Mouse (Mus musculus): ENCODE data around the gene Kifap3. TPM values are rescaled to one million over a fixed set of nuclear protein-coding genes. Genes with fewer than 3 reads are reported as not detected.

Kifap3 gene
- total and polyA plus RNA-seq, 3 experiments, result 6.5 to 21.3 (median 19.2) TPM

DNA sequence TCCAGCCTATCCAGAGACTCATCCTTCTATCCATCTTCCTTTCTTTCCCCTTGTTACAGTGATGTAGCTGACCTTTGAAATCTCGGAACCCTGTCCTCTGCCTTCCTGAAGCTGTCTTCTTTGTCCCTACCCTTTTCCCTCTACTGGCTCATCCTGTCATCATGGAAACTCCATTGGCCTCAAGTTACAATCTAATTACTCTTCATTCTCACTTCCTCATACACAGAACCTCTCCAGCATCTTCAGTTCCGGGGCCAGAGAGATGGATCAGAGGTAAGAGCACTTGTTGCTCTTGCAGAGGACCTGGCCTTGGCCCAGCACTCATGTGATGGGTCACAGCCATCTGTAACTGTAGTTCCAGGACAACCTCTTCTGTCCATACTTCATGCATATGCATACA, 120.8 kb downstream of the Kifap3 start:
- TF ChIP-seq POLR2A (IDR thresholded peaks at IDR 0.05; ENCODE audit: insufficient read depth, low read depth, low read length), result no peak
- TF ChIP-seq CTCF (IDR thresholded peaks at IDR 0.05), result no peak
- no peak for TF ChIP-seq EP300 (IDR thresholded peaks at IDR 0.05; ENCODE audit: insufficient read depth, low read depth, low read length)
- no peaks in the 10 kb centered on the region for H3K27me3 ChIP-seq (ENCODE audit: control insufficient read depth, insufficient read depth, low read length)
- 92% methylated on average over 2 of the region's 2 CpGs for WGBS
- H3K4me1 ChIP-seq (ENCODE audit: control insufficient read depth, insufficient read depth, low read length), result no peaks in the 10 kb centered on the region; the same call in none of the 2 replicates
- no peak overlapping the region for H3K27ac ChIP-seq
- H3K4me3 ChIP-seq, result no peak overlapping the region
- DNase-seq, result no peak
- H3K9ac ChIP-seq (ENCODE audit: low read depth, low read length), result no peak overlapping the region
- intact Hi-C loops (cut with DNase I), result no loop called here
- no peaks in the 10 kb centered on the region for H3K36me3 ChIP-seq (ENCODE audit: control insufficient read depth, insufficient read depth, low read length)
- H3K79me2 ChIP-seq (replicated peaks; ENCODE audit: control insufficient read depth, insufficient read depth, low read length), result no peaks in the 10 kb centered on the region

DNA sequence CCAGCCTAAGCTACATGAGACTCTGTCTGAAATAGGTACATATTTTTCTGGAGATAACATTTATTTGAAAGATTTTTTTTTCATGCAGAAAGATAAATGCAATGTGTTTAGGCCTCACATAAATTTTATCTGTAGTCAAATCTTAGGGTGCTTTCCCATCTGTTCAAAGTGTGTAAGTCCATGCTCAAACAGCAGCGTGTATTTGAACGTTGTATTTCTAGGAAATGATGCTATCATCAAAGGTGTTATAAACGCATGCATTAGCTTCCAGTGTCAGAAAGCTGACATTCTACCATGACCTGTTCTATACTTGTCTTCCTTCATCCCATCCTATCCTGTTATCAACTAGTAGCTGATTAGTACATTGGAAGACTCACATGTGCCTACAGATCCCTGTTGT, 124.0 kb downstream of the Kifap3 start:
- Histone ChIP-seq H3K27me3 (ENCODE audit: control insufficient read depth, insufficient read depth, low read length) (no peaks in the 10 kb centered on the region), H3K9ac (ENCODE audit: low read depth, low read length) (no peak overlapping the region), H3K27ac (no peak overlapping the region), H3K79me2 (replicated peaks; ENCODE audit: control insufficient read depth, insufficient read depth, low read length) (no peaks in the 10 kb centered on the region), H3K4me3 (no peak overlapping the region), H3K4me1 (ENCODE audit: control insufficient read depth, insufficient read depth, low read length) (no peaks in the 10 kb centered on the region), H3K36me3 (ENCODE audit: control insufficient read depth, insufficient read depth, low read length) (no peaks in the 10 kb centered on the region)
- TF ChIP-seq EP300 (IDR thresholded peaks at IDR 0.05; ENCODE audit: insufficient read depth, low read depth, low read length) (no peak), POLR2A (IDR thresholded peaks at IDR 0.05; ENCODE audit: insufficient read depth, low read depth, low read length) (no peak), CTCF (IDR thresholded peaks at IDR 0.05) (no peak)
- DNase-seq, result no peak
- WGBS, result 84% methylated on average over 3 of the region's 3 CpGs
- intact Hi-C loops (cut with DNase I), result no loop called here

DNA sequence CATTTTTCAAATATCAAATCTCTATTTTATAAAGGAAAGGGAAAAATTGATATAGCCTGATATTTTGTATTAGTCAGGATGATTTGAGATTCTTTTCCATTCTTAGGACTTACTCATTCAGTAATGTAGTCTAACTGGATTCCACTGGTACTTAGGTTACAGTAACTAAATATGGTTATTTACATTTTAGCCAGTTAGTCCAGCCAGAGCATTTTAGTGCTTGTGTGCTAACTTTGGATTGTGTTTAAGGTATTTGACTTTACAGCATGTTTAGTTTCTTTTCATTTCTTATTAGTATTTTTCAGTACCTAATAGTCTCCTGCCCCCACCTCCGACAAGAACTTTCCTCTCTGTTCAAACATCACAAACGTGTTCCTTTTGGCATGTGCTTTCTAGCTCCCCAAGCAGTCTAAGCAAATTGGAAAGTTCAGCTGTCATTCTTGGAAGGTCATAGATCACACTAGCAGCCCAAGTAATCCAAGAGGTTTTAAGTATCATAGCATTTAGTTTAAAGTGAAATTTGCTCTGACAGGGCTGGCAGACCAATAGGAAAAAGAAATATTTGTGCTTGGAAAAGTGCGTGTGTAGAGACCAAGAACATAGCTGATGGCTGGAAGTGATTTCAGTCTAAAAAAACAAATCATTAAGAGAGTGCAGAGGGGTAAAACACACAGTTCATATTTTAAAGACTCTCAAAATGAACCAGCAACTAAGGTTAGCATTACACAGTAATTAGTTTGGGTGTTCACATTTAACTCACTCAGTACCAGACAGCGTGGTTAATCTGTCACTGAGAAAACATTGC, 127.8 kb downstream of the Kifap3 start:
- no peak for DNase-seq
- H3K4me3 ChIP-seq, result no peak overlapping the region
- H3K27me3 ChIP-seq (ENCODE audit: control insufficient read depth, insufficient read depth, low read length), result no peaks in the 10 kb centered on the region
- intact Hi-C loops (cut with DNase I), result no loop called here
- H3K9ac ChIP-seq (ENCODE audit: low read depth, low read length), result no peak overlapping the region
- no peaks in the 10 kb centered on the region for H3K79me2 ChIP-seq (replicated peaks; ENCODE audit: control insufficient read depth, insufficient read depth, low read length)
- no peak overlapping the region for H3K27ac ChIP-seq
- H3K36me3 ChIP-seq (ENCODE audit: control insufficient read depth, insufficient read depth, low read length), result no peaks in the 10 kb centered on the region
- no peaks in the 10 kb centered on the region for H3K4me1 ChIP-seq (ENCODE audit: control insufficient read depth, insufficient read depth, low read length)
- TF ChIP-seq POLR2A (IDR thresholded peaks at IDR 0.05; ENCODE audit: insufficient read depth, low read depth, low read length) (no peak), EP300 (IDR thresholded peaks at IDR 0.05; ENCODE audit: insufficient read depth, low read depth, low read length) (no peak), CTCF (IDR thresholded peaks at IDR 0.05) (no peak)
- 71% methylated on average over 4 of the region's 4 CpGs for WGBS

DNA sequence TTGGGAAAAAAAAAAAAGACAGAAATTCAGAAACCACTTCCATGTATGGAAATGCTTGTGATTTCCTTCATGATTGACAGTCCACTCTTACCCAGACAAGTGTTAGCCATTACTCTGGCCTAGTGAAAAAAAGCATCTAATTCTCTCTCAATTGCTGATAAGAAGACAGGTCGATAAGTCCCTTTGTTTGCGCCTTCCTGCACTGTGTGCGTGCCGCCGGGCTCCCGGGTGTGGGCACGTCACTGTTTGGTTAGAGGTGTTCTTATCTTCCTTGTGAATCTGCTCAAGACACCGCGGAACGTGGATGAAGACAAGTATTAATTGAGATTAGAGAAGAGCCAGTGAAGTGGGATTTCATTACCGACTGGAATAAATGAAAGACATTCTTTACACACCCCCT, 129.0 kb downstream of the Kifap3 start:
- no peak for DNase-seq
- Histone ChIP-seq H3K27me3 (ENCODE audit: control insufficient read depth, insufficient read depth, low read length) (no peaks in the 10 kb centered on the region), H3K4me1 (ENCODE audit: control insufficient read depth, insufficient read depth, low read length) (no peaks in the 10 kb centered on the region), H3K27ac (no peak overlapping the region), H3K4me3 (no peak overlapping the region), H3K36me3 (ENCODE audit: control insufficient read depth, insufficient read depth, low read length) (no peaks in the 10 kb centered on the region), H3K79me2 (replicated peaks; ENCODE audit: control insufficient read depth, insufficient read depth, low read length) (no peaks in the 10 kb centered on the region), H3K9ac (ENCODE audit: low read depth, low read length) (no peak overlapping the region)
- TF ChIP-seq CTCF (IDR thresholded peaks at IDR 0.05) (no peak), POLR2A (IDR thresholded peaks at IDR 0.05; ENCODE audit: insufficient read depth, low read depth, low read length) (no peak), EP300 (IDR thresholded peaks at IDR 0.05; ENCODE audit: insufficient read depth, low read depth, low read length) (no peak)
- intact Hi-C loops (cut with DNase I), result loop anchor here (2.0 kb wide), 1 partner anchor 758 kb away; no protein-coding TSS in a partner anchor
- 36% methylated on average over 11 of the region's 11 CpGs for WGBS

DNA sequence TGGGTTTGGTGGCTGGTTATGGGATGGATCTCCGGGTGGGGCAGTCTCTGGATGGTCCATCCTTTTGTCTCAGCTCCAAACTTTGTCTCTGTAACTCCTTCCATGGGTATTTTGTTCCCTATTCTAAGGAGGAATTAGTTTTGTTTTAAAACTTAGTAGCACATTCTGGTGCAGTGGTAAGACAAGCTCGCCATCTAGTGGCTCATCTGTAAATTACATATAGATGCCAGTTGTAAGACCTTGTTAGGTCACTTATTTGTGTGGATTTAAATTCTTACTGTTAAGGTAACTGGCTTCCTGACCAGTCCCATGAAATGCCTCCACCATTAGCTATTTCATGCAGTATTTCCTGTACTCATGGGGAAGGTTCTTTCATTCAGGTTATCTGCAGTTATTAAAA, 131.0 kb downstream of the Kifap3 start:
- WGBS, result 8% methylated on average over 2 of the region's 2 CpGs
- H3K4me1 ChIP-seq (ENCODE audit: control insufficient read depth, insufficient read depth, low read length), result no peaks in the 10 kb centered on the region
- no peak for DNase-seq

DNA sequence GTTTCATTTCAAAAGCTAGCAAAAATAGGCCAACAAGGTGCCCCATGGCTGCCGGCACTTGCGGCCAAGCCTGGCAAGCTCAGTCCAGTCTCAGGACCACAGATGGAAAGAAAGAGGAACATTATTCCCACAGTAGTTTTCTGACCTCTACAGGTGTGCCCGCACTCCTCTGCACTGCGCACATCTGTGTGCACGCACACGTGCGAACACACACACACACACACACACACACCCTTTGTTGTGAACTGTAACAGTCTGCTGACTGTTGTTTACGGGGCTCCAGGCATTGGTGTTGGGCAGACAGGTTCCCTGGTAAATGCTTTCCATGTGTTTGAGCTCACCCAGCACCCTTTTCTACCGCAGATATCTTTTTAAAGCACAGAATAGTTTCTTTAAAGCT, 131.4 kb downstream of the Kifap3 start:
- 94% methylated on average over 9 of the region's 9 CpGs for WGBS
- intact Hi-C loops (cut with DNase I), result loop anchor here (2.0 kb wide), 1 partner anchor 76 kb away; no protein-coding TSS in a partner anchor
- H3K36me3 ChIP-seq (ENCODE audit: control insufficient read depth, insufficient read depth, low read length), result no peaks in the 10 kb centered on the region
- TF ChIP-seq EP300 (IDR thresholded peaks at IDR 0.05; ENCODE audit: insufficient read depth, low read depth, low read length), result no peak
- TF ChIP-seq POLR2A (IDR thresholded peaks at IDR 0.05; ENCODE audit: insufficient read depth, low read depth, low read length), result no peak
- no peak for TF ChIP-seq CTCF (IDR thresholded peaks at IDR 0.05)
- no peak overlapping the region for H3K4me3 ChIP-seq
- no peak overlapping the region for H3K27ac ChIP-seq
- no peak overlapping the region for H3K9ac ChIP-seq (ENCODE audit: low read depth, low read length)
- H3K27me3 ChIP-seq (ENCODE audit: control insufficient read depth, insufficient read depth, low read length), result no peaks in the 10 kb centered on the region
- no peak for DNase-seq
- H3K4me1 ChIP-seq (ENCODE audit: control insufficient read depth, insufficient read depth, low read length), result no peaks in the 10 kb centered on the region
- no peaks in the 10 kb centered on the region for H3K79me2 ChIP-seq (replicated peaks; ENCODE audit: control insufficient read depth, insufficient read depth, low read length)

More for the DNA sequence above, 131.0 kb downstream of the Kifap3 start:
- Histone ChIP-seq H3K4me3 (no peak overlapping the region), H3K9ac (ENCODE audit: low read depth, low read length) (no peak overlapping the region), H3K36me3 (ENCODE audit: control insufficient read depth, insufficient read depth, low read length) (no peaks in the 10 kb centered on the region), H3K79me2 (replicated peaks; ENCODE audit: control insufficient read depth, insufficient read depth, low read length) (no peaks in the 10 kb centered on the region), H3K27ac (no peak overlapping the region), H3K27me3 (ENCODE audit: control insufficient read depth, insufficient read depth, low read length) (no peaks in the 10 kb centered on the region)
- intact Hi-C loops (cut with DNase I), result loop anchor here (2.0 kb wide), 1 partner anchor 76 kb away; no protein-coding TSS in a partner anchor
- no peak for TF ChIP-seq POLR2A (IDR thresholded peaks at IDR 0.05; ENCODE audit: insufficient read depth, low read depth, low read length)
- peak; percentile 82 for TF ChIP-seq CTCF (IDR thresholded peaks at IDR 0.05)
- TF ChIP-seq EP300 (IDR thresholded peaks at IDR 0.05; ENCODE audit: insufficient read depth, low read depth, low read length), result no peak

All from heart, adult 2 months (tissue).